Mouse (Mus musculus) hindbrain, embryonic 12.5 days (tissue): ENCODE measurements around the gene Rasa4. TPM values are rescaled to one million over a fixed set of nuclear protein-coding genes. Genes with fewer than 3 reads are reported as not detected.
"Not testable (repeated sequence)": the region's sequence is repeated elsewhere in the genome, so short reads cannot be mapped to it uniquely, and the experiment has no call there.

Experiments used
- ATAC-seq: fragments of 200-750 bp; cut with Nextera tagmentation; 2 replicates; pipeline ENCODE4 v1.8.0; 2017; ENCODE audit warnings: moderate TSS enrichment; ENCODE audit not compliant: low FRiP score
- H3K27ac ChIP-seq: fragments of 300-500 bp; sonication (generic); 2 replicates; pipeline ENCODE4 v1.5.1; 2016; ENCODE audit warnings: mild to moderate bottlenecking
- H3K27me3 ChIP-seq: fragments of 300-500 bp; sonication (generic); 2 replicates; pipeline ENCODE4 v1.6.1; 2016; ENCODE audit warnings: mild to moderate bottlenecking
- H3K36me3 ChIP-seq: fragments of 300-500 bp; sonication (generic); 2 replicates; pipeline ENCODE4 v1.6.1; 2016; ENCODE audit warnings: mild to moderate bottlenecking
- H3K4me1 ChIP-seq: fragments of 300-500 bp; sonication (generic); 2 replicates; pipeline ENCODE4 v1.6.1; 2016
- H3K4me2 ChIP-seq: fragments of 300-500 bp; sonication (generic); replicated peaks from 2 replicates; pipeline ENCODE4 v1.6.1; 2016; ENCODE audit warnings: mild to moderate bottlenecking
- H3K4me3 ChIP-seq: fragments of 300-500 bp; sonication (generic); 2 replicates; pipeline ENCODE4 v1.5.1; 2016; ENCODE audit warnings: mild to moderate bottlenecking
- H3K9ac ChIP-seq: fragments of 300-500 bp; sonication (generic); 2 replicates; pipeline ENCODE4 v1.6.1; 2016; ENCODE audit warnings: mild to moderate bottlenecking, moderate library complexity
- H3K9me3 ChIP-seq: fragments of 300-500 bp; sonication (generic); replicated peaks from 2 replicates; pipeline ENCODE4 v1.6.1; 2016; ENCODE audit warnings: mild to moderate bottlenecking
- WGBS: fragments of 180-500 bp; shearing (Covaris S2); methylation state at CpG from one replicate; pipeline ENCODE4 v1.1.7; 2016; 5-methylcytosine and 5-hydroxymethylcytosine counted together
- microRNA-seq: library from miRNA; unstranded; fragments of <30 nt; microRNA quantifications from one replicate; pipeline ENCODE4, GENCODE M21; 2017
- polyA plus RNA-seq: library from polyadenylated mRNA; unstranded; fragments of >200 nt; fragmentation: Nextera tagmentation; extraction: Ambion mirVana; gene quantifications from 2 replicates; pipeline ENCODE4 v1.2.1, GENCODE M21; 2016

Rasa4 gene
- polyA plus RNA-seq, 1 experiment from 2014 or later, result 12.5 TPM

DNA sequence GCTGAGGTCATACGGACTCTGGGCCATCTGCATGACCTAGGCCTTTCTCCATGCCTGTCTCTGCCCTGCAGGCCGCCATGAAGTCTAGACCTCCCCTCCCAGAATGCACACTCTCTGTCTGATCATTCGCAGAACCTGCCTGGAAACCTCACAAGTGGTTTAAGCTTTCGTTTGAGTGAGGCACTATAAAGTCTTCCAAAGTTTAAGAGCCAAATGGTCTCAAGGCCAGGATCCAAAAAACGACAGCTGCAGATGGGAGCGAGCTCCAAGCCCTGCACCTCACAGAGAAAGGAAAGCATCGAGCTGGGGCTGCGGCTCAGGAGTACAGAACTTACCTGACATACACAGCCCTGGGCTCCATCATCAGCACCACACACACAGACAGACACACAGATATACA, 68.6 kb downstream of the Rasa4 start:
- no peak overlapping the region for H3K27ac ChIP-seq
- no peak overlapping the region for H3K4me2 ChIP-seq
- no peaks in the 10 kb centered on the region for H3K9me3 ChIP-seq
- no peaks in the 10 kb centered on the region for H3K36me3 ChIP-seq
- H3K9ac ChIP-seq, result no peak overlapping the region
- no peak overlapping the region for H3K4me3 ChIP-seq
- H3K4me1 ChIP-seq, result no peaks in the 10 kb centered on the region
- H3K27me3 ChIP-seq, result no peaks in the 10 kb centered on the region
- 89% methylated on average over 8 of the region's 8 CpGs for WGBS
- ATAC-seq, result no peak

DNA sequence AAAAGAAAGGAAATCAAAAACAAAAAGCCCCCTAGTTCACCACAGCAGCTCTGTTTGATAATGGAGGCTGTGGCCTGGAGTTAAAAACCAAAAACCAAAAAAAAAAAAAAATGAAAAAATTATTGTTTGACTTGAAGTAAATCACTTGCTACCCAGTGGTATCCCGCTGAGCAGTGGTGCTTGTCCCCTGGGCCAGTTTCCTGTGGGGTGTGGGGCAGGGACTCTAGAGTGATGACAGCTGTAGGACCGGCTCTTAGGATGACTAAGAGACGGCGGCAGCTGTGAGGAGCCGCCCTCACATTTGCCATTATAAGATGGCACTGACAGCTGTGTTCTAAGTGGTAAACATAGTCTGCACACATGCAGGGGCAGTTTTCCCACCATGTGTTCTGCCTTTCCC, 71.7 kb downstream of the Rasa4 start:
- no peak overlapping the region for H3K4me2 ChIP-seq
- no peak overlapping the region for H3K9ac ChIP-seq
- H3K27ac ChIP-seq, result no peak overlapping the region
- no peak overlapping the region for H3K4me3 ChIP-seq
- WGBS, result 90% methylated on average over 5 of the region's 5 CpGs
- no peak for ATAC-seq
- H3K9me3 ChIP-seq, result no peaks in the 10 kb centered on the region
- H3K36me3 ChIP-seq, result peaks cover 3% of the 10 kb centered on the region
- H3K27me3 ChIP-seq, result no peaks in the 10 kb centered on the region
- no peaks in the 10 kb centered on the region for H3K4me1 ChIP-seq

GRCm38 (mm10) chr5:136160084-136160483, 76.4 kb downstream of the Rasa4 start:
- H3K27me3 ChIP-seq, H3K4me2 ChIP-seq, H3K36me3 ChIP-seq, H3K4me1 ChIP-seq, H3K9me3 ChIP-seq, H3K9ac ChIP-seq, H3K27ac ChIP-seq, ATAC-seq, H3K4me3 ChIP-seq: not testable (repeated sequence)
- 88% methylated on average over 11 of the region's 12 CpGs for WGBS

Small RNA genes within 50 kb of the gene (microRNA-seq; reads per million reads assigned to microRNA genes)
- 0.81 reads per million for gene Mir7035

Other genes starting within 250 kb of the Rasa4 start
- gene Hspb1, start 196.0 kb upstream of the Rasa4 start, polyA plus RNA-seq, result 23.9 and 34.1 TPM in 2 replicates
- gene Ywhag, start 149.3 kb upstream of the Rasa4 start, polyA plus RNA-seq, result 469 and 505 TPM in 2 replicates
- gene Ssc4d, start 109.4 kb upstream of the Rasa4 start, polyA plus RNA-seq, result 1.7 and 3.7 TPM in 2 replicates
- gene Zp3, start 103.8 kb upstream of the Rasa4 start, polyA plus RNA-seq, result 0.32 TPM in 1 of 2 replicates, not detected in the other
- gene Dtx2, start 89.1 kb upstream of the Rasa4 start, polyA plus RNA-seq, result 31.4 and 34.5 TPM in 2 replicates
- 0.05 TPM in 1 of 2 replicates, not detected in the other for gene Upk3b, start 45.4 kb upstream of the Rasa4 start, polyA plus RNA-seq
- 1.5 and 2.0 TPM in 2 replicates for gene Upk3bl, start 29.4 kb upstream of the Rasa4 start, polyA plus RNA-seq
- 187 and 217 TPM in 2 replicates for gene Polr2j, start 32.7 kb downstream of the Rasa4 start, polyA plus RNA-seq
- gene Lrwd1, start 52.2 kb downstream of the Rasa4 start, polyA plus RNA-seq, result 34.5 and 36.6 TPM in 2 replicates
- 23.0 and 23.3 TPM in 2 replicates for gene Alkbh4, start 52.2 kb downstream of the Rasa4 start, polyA plus RNA-seq
- gene Orai2, start 86.8 kb downstream of the Rasa4 start, polyA plus RNA-seq, result 19.0 and 21.3 TPM in 2 replicates
- gene Prkrip1, start 115.0 kb downstream of the Rasa4 start, polyA plus RNA-seq, result 62.9 and 71.2 TPM in 2 replicates
- gene Sh2b2, start 162.6 kb downstream of the Rasa4 start, polyA plus RNA-seq, result 20.3 and 23.3 TPM in 2 replicates